Mouse (Mus musculus): Measurements from ENCODE around the gene Nsmf.

DNA sequence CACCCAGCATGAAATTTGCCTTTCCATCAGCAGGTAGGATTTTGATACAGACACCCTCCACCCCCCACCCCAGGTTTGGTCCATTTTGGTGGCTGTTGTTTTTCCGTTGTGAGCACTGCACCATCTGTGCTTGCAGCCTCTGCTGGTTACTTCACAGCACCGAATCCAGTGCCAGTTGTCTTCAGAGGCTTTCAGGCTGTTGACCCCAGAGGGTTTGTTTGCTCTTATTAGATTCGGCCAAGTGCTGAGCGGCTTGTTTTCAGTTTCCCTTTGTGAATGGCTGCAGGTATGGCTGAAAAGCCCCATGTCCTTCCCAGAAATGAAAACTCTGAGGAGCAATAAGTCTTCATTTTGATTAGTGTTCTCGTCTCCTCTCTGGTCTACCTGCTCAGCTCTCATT is 14.1 kb upstream of the Nsmf start:
- TF ChIP-seq GATA1 (IDR thresholded peaks at IDR 0.05; ENCODE audit: borderline replicate concordance, low read length) (no peak), FLI1 (IDR thresholded peaks at IDR 0.05; ENCODE audit: low read length) (no peak)
